Mouse (Mus musculus) liver, embryonic 14.5 days (tissue): Measurements from ENCODE around the gene Nxf3.

Source experiments
- CTCF ChIP-seq: IDR thresholded peaks from 2 replicates; pipeline ENCODE4 v1.5.1; 2016; ENCODE audit warnings: antibody characterized with exemption, low read depth, control low read depth
- EP300 ChIP-seq: IDR thresholded peaks from 2 replicates; pipeline ENCODE4 v1.6.1; 2016; ENCODE audit warnings: antibody characterized with exemption, low read depth

DNA sequence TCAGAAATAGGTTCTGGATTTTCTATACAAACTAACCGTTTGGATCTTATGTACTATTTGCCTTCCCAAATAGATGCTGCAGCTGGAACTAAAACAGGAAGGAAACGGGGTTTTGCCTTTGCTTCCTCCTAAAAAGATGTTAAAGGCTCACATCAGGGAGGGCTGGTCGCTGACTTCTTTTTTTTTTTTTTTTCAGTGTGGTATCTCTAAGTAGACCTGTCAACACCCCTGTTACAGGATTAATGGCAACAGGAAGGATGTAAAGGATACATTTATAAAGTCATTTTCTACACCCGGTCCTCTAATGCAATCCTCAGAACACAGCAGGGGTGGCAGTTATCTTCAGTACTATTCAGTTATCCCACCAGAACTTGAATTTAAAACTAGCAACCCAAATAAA, 30.0 kb upstream of the Nxf3 start:
- no peak for TF ChIP-seq CTCF
- TF ChIP-seq EP300: no peak
